Mouse (Mus musculus): ENCODE measurements around the gene Trpv2.
A peak's percentile ranks its signal among the peaks of the same experiment; 100 is the strongest.

Gene Trpv2

DNA sequence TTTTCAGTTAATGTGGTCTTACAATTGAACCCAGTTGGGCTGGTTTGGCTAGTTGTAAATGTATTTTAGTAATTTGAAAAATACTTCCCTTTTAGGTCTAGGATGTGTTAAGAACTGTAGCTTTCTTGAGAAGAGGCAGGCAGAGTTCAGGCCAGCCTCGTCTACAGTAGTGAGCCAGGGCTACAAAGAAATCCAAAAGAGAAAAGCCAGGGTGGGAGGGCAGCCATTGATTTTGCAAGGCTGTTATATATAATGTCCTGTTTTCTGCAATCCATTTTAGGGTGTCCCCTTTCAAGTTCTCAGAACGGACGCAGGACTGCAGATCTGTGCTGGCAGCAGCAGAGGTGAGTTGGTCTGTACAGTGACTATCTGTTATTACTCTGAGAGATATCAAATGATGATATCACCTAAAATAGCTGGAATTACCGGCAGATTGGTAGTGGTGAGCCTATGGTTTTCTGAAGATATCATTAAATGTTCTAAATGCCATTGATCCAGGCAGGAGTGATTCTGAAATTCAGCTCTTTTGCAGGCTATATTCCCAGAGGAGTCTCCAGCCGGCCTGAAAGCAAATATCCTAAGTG is 29.9 kb downstream of the Trpv2 start:
- DNase-seq (ENCODE audit: low spot score) = no peak

DNA sequence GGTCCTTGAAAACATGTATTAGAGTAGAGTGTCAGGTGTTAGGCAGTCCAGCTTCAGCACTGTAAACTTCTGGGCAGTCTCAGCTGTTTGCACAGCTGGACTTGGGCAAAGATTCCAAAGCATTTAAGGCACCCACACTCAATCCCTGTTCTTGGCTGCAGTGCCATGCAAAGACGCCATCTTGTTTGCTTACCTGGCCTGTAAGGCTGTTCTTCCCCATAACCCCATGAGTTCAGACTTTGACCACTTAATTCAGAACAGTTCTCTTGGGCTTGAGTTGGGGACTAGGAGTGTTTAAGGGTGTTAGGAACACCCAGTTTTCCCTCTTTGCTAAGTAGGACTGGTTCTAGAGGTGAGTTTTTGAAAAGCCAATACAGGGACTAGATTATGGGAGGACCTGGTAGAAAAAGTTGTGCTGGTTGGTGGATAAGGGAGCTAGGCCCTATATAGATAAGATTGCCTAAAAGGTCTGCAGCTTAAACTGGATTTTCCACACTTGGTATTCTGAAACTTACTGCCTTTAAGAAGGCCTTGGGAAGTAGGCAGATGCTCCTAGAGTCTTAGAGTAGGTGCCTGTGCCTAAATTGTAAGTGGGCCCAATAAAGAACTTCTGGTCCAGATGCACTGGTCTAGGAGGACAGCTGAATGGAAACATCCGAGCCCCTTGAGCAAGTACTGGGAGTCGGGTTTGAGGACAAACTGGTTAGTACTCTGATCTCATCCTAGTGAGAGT is 30.8 kb downstream of the Trpv2 start:
- DNase-seq (ENCODE audit: low spot score) = peak; percentile 34

DNA sequence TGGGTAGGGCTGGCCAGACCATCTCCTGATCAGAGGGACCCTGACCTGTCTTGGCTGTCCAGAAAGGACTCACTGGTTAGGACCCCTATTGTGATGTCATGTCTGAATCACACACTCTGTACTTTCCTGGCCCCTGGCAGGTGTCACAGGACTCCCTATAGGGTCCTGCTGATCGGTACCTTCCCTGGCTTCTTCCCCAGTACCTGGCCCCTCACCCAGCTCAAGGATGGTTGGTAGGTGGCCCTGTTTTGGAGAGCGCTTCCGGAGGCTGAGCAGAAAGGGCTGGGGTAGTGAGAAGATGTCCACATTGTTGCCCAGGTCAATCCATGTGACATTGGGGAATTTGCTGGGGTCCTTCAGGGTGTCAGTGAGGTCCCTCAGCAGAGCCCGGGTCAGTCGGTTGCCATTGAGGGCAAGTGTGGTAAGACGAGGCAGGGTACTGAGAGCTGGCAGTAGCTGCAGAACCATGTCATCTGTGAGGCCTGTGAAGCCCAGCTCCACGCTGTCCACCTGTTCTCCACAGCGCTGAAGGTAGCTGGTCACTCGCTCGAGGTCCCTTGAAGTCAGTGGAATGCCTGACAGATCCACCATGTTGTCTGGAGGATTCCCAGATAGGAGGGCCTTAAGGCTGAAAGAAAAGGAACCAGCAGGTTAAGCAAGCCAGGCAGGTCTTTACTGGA is 31.5 kb downstream of the Trpv2 start:
- peak; percentile 20 for DNase-seq (ENCODE audit: low spot score)

DNA sequence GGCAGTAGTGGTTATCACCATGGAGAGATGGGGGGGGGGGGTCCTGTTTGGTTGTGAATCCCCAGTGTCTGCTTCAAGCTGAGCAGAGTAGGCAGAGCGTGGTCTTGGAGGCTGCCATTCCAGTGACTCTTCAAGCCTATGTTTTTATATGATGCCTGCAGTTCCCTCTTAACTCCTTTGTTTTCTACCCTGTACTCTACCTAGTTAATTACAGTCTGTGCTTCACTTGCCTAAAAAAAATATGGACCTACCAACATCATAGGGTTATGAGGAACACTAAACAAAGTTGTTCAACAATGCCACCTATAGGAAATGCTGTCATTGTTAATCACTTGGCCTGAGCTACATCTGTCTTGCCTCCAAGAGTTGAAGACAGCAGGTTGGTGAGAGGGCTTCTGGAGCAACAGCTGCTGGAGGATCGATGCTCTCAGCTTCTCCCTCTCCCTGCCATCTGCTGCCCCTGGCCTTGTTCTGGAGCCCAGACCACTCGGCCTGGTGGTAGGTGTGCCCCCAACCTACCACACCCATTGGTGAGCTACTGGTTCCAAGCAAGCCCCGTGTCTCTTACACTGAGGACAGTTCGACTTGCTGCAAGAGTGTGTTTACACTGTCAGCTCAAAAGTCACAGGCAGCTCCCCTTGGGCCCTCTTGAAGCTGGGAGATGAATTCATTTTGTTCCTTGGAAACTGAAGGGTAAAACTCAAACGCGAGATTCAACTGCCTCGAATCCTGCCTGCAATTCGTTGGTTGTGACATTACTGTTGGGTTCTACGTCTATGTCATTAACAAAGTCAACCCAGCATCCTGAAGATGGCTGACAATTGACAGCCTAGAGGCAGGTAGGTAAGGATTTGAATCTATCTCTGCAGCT is 32.2 kb downstream of the Trpv2 start:
- peak; percentile 36 for DNase-seq (ENCODE audit: low spot score)

DNA sequence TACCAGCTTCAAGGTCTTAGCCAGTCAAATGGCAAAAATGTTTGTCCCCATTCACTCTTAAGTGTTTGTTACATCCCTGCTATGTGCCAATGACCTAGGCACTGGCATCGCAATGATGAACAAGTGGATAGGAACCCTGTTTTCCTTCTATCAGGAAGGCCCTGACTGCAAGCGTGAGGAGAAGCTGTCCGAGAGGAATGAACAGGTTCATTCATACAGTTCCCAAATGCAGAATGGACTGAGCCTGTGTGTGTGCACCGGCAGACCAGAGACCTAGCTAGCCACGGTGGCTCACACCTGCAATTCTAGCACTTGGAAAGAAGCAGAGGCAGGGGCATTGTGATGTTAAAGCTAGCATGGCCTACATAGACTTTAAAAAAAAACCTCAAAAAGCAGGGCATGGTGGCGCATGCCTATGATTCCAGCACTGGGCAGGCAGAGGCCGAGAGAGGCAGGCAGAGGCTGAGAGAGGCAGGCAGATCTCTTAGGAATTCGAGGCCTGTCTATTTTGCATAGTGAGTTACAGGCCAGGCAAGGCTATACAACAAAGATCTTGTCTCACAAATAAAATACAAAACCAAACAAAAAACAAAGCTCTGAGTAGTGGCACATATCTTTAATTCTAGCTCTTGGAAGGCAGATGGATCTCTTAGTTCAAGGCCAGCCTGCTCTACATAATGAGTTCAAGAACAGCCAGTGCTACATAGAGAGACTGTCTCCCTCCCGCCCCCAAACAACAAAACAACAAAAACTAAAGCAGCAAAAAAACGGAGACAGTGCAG is 33.1 kb downstream of the Trpv2 start:
- DNase-seq (ENCODE audit: low spot score) = no peak

DNA sequence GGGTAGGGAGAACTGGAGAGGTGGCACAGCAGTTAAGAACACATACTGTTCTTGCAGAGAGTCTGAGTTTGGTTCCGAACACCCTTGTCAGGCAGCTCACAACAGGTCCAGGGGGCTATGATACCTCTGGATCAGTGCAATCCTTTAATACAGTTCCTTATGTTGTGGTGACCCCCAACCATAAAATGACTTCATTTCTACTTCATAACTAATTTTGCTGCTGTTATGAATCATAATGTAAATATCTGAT is 33.6 kb downstream of the Trpv2 start:
- no peak for DNase-seq (ENCODE audit: low spot score)

DNA sequence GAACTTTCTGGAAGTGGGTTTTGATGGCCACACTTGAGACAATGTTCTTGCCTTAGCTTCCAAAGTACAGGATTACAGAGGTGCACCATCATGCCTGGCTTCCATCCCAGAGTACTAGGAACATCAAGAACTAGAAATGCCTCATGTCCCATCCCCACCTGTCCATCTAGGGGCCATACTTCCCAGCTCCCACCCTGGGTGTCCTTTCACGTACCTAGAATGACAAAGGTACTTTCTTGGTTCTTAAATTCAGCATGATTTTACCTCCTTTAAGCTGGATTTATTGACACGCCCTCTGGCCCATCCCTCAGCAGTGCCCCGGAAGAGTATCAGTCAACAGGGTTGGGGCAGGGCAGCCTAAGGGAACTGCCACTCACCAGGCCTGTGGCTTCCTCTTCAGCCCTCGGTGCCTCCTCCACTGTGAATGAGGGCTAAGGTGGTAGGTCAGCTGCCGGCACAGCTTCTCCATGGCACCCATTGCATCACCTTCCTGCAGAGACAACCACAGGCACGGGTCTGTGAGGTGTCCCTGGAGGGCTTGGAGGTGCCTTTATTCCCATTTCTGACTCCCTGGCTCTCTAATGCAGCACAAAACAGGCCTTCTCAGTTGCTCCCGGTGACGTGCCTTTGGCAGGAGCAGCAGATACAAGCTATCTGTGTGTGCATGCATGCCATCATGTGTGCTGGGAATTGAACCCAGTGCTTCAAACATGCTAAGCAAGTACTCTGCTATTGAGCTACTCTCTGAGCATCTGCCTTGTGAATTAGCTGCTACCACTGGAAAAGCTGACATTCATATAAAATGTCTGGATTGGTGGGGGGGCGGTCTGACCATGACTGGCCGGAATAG is 34.8 kb downstream of the Trpv2 start:
- no peak for DNase-seq (ENCODE audit: low spot score)

DNA sequence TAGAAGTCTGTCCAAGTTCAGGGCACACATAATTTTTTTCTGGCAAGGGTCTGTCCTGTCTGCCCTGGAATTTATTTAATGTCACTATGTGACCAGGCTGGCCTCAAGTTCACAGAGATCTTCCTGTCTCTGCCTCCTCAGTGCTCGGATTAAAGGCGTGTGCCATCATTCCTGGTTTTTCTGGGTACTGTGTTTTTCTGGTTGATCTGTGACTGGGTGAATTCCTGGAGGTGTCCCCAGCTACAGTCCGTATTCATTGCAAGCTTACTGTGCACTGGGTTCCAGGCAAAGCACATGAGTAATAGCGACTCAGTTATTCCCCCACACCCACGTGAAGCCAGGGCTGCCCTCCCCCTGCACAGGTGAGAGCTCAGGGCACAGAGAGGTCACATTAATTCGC is 36.0 kb downstream of the Trpv2 start:
- no peak for DNase-seq (ENCODE audit: low spot score)

DNA sequence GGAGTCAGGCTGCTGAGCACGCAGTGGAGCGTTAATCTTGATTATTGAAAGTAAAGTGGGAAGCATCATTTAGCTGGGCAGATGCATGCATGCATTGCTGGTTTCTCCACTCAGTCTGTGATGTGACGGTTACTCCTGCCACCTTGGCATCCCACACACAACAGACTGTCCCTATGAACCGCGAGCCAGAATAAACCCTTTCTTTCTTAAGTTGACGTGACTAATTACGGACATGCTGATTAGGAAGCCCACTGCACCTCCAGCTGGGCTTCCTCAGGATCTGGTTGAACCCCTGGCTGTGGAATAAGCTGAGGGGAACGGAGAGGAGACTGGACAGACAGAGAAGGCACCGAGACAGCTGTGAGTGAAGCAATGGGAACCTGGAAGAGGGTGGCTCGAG is 38.3 kb downstream of the Trpv2 start:
- DNase-seq (ENCODE audit: low spot score) = no peak

DNA sequence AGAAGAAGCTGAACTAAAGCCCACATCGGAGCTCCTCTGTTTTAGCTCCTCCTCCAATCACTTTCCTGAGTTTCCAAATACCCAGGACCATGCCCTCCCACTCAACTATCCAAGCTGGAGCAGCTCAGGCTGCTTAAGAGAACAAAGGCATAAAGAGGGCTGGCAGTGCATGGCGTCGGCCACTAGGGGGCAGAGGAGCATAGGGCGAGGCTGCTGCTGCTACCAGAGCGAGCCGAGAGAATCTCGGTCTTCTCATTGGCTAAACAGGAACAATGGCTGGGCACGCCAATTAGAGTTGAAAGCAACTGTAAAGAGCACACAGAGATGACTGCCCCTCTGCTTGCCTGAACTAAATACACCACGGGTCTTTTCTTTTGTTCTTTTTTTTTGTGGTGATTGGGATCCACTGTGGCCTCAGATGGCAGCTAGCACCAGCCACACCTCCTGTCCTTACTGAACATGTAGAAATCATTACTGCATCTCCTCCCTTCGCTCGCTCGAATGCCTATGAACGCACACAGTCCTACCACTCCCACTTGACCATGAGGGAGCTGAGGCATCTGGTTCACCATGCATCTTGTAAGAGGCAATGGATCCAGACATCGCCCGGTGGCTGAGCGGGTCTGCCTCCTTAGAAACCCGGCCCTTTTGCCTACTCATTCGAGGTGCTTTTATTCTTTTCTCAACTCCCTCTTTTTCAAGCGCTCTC is 39.5 kb downstream of the Trpv2 start:
- peak; percentile 75 for DNase-seq (ENCODE audit: low spot score)

DNA sequence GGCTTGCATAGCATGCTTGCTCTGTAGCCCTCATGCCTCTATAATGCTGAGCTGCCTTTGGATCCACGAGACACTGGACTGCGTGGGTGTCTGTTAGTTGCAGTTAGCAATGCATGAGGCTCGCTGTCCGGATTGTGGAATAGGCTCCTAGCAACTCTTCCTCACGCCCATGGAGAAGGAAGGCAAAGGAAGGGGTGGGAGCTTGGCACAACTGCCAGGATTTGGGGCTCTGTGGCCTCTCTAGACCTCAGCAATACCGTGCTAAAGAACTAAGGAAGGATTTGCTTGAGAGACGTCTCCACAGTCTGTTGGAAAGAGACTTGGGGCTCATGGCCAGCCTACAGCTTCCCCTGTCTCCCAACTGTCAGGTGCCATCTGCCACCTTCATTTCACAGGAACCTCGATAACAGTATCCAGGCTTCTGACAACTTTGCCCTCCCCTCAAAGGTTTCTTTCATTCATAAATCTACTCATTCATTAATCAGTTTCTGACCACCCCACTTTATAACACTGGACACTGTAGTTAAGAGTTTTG is 40.7 kb downstream of the Trpv2 start:
- DNase-seq (ENCODE audit: low spot score) = no peak

DNA sequence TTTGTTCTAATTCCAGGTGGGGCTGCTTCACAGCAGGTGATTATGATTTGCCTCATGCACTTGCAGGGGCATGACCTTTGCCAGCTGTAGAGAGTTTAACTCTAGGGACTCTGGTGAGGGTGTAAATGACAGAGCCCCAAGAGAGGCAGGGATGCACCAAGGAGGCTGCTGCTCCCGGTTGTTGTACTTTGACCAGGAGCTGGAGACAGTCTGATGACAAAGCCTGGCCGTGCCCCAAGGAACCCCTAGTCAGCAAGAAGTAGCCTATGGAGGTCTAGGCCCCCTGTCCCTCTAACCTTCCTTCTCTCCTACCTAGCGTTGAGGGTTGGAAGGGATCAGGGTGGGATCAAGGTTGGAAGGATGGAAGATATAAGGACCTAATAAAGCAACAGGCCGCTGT is 41.2 kb downstream of the Trpv2 start:
- no peak for DNase-seq (ENCODE audit: low spot score)

DNA sequence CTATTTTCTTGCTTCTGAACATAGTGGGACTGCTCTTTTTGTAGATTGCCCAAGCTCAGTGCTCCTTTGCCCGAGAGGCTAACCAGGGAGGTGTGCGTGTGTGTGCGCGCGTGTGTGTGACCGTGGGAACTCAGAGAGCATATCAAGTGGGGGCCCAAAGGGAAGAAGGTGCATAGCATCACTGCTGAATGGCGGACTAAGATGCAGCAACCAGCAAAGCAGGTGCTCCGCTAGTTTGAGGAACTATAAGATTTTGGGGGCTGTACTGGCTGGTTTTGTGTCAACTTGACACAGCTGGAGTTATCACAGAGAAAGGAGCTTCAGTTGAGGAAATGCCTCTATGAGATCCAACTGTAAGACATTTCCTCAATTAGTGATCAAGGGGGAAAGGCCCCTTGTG is 46.8 kb downstream of the Trpv2 start:
- DNase-seq (ENCODE audit: low spot score) = no peak

DNA sequence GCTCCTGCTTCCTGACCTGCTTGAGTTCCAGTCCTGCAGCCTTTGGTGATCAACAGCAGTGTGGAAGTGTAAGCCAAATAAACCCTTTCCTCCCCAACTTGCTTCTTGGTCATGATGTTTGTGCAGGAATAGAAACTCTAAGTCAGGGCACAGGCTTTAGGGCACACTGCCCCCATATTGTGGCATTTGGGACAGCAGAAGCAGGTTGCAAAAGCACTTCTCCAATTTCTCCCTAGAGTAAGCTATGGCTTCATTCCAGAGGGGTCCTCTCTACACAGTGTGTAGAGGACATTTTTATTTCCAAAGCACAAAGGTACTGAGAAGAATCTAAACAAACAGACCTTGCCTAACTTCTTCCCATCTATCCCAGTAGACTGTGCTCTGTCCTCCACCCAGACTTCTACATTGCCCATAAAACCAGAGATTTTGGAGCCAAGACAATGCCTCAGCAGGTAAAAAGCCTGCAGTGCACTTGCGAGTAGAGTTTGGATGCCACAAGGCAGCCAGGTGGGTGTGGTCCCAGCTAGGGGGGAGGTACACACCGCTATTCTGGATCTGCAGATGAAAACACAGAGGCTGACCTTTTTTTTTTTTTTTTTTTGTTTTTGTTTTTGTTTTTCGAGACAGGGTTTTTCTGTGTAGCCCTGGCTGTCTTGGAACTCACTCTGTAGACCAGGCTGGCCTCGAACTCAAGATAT is 47.4 kb downstream of the Trpv2 start:
- DNase-seq (ENCODE audit: low spot score) = no peak

DNA sequence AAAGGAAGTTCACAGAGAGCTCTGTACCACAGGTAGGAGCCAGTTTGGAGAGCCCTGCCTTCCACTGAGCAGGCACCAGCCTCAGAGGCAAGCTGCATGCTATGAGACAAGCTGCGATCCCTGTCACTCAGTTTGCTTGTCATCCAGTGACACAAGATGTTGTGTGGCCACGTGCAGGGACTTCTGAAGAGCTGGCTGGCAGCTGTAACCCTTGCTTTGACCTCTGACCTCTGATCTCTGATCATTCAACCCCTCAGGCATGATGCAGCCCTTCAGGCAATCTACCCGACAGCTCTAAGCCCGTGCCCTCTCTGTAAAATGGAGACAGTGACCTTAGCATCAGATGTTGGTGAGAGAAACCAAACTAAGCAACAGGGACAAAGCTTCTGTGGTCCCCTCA is 48.6 kb downstream of the Trpv2 start:
- no peak for DNase-seq (ENCODE audit: low spot score)

DNA sequence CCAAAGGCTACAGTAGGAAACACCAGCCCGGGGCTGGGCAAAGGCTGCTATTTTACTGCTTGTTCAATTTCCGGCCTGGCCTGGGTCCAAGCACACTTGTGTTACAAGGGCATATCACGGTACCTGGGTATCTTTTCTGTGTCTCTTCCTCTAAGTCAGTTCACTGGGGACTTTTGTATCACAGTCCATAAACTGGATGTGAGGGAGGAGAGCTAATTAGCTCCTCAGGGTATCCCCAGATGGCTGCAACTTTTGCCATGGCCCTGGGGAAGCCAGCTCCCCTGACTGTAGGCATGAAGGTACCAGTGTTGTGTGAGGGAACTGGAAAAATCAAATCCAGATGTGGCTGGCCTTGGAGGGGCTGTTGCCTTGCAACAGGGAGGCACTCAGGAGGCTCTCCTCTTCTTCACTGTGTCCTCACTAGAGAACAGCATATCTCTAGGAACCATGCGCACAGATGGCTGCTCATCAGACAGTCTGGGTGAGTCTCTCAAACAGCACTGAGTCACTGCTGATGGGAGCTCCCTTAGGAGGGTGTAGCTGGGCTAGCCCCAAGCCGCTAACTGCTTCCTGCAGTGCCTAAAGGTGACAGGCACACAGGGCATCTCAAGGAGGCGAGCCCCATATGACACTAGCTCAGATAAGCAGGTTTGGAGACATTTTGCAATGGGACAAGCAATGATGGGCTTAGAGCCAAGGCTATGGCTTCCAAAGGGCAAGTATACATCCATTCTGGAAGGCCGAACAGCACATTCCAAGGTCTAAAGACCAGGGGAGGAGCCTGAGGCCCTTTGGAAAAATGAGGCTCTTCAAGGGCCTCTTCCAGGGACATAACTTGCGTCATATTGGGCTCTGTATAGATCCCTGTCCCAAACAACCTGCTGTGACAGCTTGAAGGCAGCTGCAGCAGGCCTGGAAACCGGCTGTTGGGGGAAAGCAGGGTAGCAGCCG is 50.3 kb downstream of the Trpv2 start:
- no peak for DNase-seq (ENCODE audit: low spot score)

DNA sequence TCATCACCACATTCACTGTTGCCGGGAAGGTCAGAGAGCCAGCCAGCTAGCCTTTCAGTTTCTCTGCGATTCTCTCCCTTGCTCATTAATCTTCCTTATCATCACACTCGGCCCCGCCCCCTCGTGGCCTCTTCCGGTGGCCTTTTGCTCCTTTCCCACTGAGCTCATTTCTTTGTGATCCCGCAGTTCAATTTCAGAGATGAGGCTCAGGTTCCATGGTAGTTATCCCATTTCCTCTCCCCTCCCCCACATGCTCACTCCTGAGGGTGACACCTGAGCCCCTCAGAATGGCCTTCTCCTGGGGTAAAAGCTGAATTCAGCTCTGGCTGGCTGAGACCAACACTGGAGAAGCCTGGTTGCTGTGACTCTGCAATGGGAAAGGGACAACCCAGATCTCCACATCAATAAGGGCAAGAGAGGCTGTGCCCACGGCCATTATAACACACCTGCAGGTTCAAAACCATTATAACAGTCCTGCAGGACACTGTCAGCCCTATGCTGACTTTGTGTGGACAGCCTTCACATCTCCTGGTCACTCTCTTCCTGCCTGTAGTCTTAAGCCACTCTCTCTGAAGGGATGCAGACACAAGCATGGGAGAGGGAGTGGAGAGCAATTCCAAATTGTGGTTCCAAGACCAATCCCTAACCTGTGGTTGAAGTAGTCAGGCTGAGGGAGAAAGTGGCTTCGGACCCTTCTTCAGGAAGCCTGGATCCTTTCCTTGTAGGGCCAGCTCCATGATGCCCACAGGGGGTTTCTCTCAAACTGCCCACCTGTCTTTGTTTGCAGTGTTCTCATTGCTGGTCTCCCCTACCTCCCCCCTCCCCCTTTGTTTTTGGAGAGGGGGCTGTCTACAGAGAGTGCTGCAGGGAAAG is 55.3 kb downstream of the Trpv2 start:
- DNase-seq (ENCODE audit: low spot score) = no peak
